Mouse (Mus musculus) MEL (cell line): ENCODE results near the gene Lcorl.

Experiments used
- BHLHE40 ChIP-seq: IDR thresholded peaks from 2 replicates; pipeline ENCODE4 v1.6.1; 2012; ENCODE audit warnings: low read depth, mild to moderate bottlenecking, inconsistent platforms, low read length, improper control_type of control experiment, borderline replicate concordance
- CHD1 ChIP-seq: IDR thresholded peaks from 2 replicates; pipeline ENCODE4 v1.6.1; 2012; ENCODE audit warnings: low read depth, mild to moderate bottlenecking, inconsistent platforms, low read length, improper control_type of control experiment
- CTCF ChIP-seq, 3 experiments: IDR thresholded peaks in 2 of 3; conservative IDR thresholded peaks in 1 of 3; 2 replicates each; pipeline ENCODE4 v1.5.1; 2011 to 2012; ENCODE audit warnings: low read length in 3 of 3, low read depth in 2 of 3, mild to moderate bottlenecking in 2 of 3, improper control_type of control experiment in 1 of 3, inconsistent platforms in 1 of 3, mixed read lengths in 1 of 3, moderate library complexity in 1 of 3; ENCODE audit not compliant: control insufficient read depth in 1 of 3, insufficient read depth in 1 of 3, poor library complexity in 1 of 3, severe bottlenecking in 1 of 3
- EP300 ChIP-seq, 2 experiments: IDR thresholded peaks; 2 replicates each; pipeline ENCODE4 v1.6.1; 2011; ENCODE audit warnings: improper control_type of control experiment in 2 of 2, low read length in 2 of 2, low read depth in 1 of 2, mild to moderate bottlenecking in 1 of 2
- JUND ChIP-seq: IDR thresholded peaks from 2 replicates; pipeline ENCODE4 v1.6.1; 2011; ENCODE audit warnings: low read depth, mild to moderate bottlenecking, improper control_type of control experiment, low read length
- NRF1 ChIP-seq: IDR thresholded peaks from 2 replicates; pipeline ENCODE4 v1.6.1; 2014; ENCODE audit warnings: low read depth, mild to moderate bottlenecking, inconsistent platforms, low read length, improper control_type of control experiment, moderate library complexity; ENCODE audit not compliant: poor library complexity, insufficient read depth, severe bottlenecking
- RAD21 ChIP-seq: IDR thresholded peaks from 2 replicates; pipeline ENCODE4 v1.6.1; 2011; ENCODE audit warnings: mild to moderate bottlenecking, low read depth, low read length, improper control_type of control experiment
- SMC3 ChIP-seq: IDR thresholded peaks from 2 replicates; pipeline ENCODE4 v1.6.1; 2011; ENCODE audit warnings: low read depth, low read length, improper control_type of control experiment

DNA sequence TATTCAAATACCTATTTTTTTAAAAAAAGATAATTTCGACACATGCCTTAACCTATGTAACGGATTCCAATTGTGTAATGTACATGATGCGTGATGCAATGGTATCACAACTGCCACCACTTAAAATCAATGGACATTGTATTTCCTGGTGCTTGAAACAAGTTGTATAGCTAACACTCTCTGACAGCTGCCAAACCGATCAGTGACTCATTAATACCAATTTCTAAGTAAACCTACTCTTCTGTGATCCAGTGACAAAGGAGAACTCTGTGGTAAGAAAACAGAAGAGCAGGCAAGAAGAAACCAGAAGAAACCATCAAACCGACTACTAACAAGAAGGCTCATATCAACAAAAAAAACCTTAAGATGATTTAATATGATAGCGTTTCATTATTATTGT lies 12.7 kb downstream of the Lcorl start:
- TF ChIP-seq SMC3 (no peak), EP300 (IDR thresholded peaks at IDR 0.05; ENCODE audit: low read depth in 1 of 2, low read length in 2 of 2) (peak; percentile 58 to 60; a peak in 3 of 4 replicates), JUND (no peak), CTCF (IDR thresholded peaks at IDR 0.05 in 2 of 3, conservative IDR thresholded peaks at IDR 0.05 in 1 of 3; ENCODE audit: control insufficient read depth in 1 of 3, insufficient read depth in 1 of 3, low read depth in 2 of 3, low read length in 3 of 3, poor library complexity in 1 of 3, severe bottlenecking in 1 of 3) (no peak), BHLHE40 (no peak), RAD21 (no peak), CHD1 (no peak), NRF1 (no peak)
